Mouse (Mus musculus) midbrain, embryonic 10.5 days (tissue): ENCODE results near the gene Cyth3. TPM values are rescaled to one million over a fixed set of nuclear protein-coding genes. Genes with fewer than 3 reads are reported as not detected.

Experiments
- DNase-seq: peaks from one replicate; pipeline ENCODE4 v3.0.0-alpha.2; 2017; ENCODE audit warnings: low spot score
- H3K27ac ChIP-seq: fragments of 300-500 bp; sonication (generic); replicated peaks from 2 replicates; pipeline ENCODE4 v1.5.1; 2016; ENCODE audit warnings: mild to moderate bottlenecking
- H3K27me3 ChIP-seq: fragments of 300-500 bp; sonication (generic); 2 replicates; pipeline ENCODE4 v1.6.1; 2016; ENCODE audit warnings: low read depth, mild to moderate bottlenecking; ENCODE audit not compliant: poor library complexity, severe bottlenecking
- H3K36me3 ChIP-seq: fragments of 300-500 bp; sonication (generic); 2 replicates; pipeline ENCODE4 v1.6.1; 2016; ENCODE audit warnings: mild to moderate bottlenecking, moderate library complexity
- H3K4me1 ChIP-seq: fragments of 300-500 bp; sonication (generic); 2 replicates; pipeline ENCODE4 v1.6.1; 2016
- H3K4me3 ChIP-seq: fragments of 300-500 bp; sonication (generic); 2 replicates; pipeline ENCODE4 v1.5.1; 2016; ENCODE audit warnings: mild to moderate bottlenecking, moderate library complexity
- H3K9me3 ChIP-seq: fragments of 300-500 bp; sonication (generic); replicated peaks from 2 replicates; pipeline ENCODE4 v1.6.1; 2016; ENCODE audit warnings: mild to moderate bottlenecking
- WGBS: fragments of 180-500 bp; shearing (Covaris S2); methylation state at CpG from one replicate; pipeline ENCODE4 v1.1.7; 2016; 5-methylcytosine and 5-hydroxymethylcytosine counted together
- polyA plus RNA-seq: library from polyadenylated mRNA; unstranded; fragments of >200 nt; fragmentation: Nextera tagmentation; extraction: Ambion mirVana; gene quantifications from 2 replicates; pipeline ENCODE4 v1.2.1, GENCODE M21; 2016

Gene Cyth3
- polyA plus RNA-seq, 1 experiment from 2014 or later: 28.1 TPM

DNA sequence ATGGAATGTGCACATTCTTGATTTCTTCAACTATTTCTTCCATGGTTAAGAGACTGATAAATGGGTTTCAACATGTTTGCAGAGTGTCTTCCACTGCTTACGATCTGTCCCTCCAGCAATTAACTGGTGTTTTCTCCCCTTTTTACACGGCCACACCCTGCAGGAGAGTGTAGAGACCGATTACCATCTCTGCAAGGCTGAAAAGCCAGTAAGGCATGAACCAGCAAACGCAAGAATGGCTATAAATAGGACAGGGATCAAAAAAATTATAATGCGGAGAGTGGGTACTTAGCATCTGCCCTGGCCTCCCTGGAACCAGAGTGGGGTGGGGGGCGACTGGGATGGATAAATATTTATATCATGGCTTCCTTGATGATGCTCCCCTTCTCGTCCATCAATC, 3.7 kb upstream of the Cyth3 start:
- Histone ChIP-seq H3K4me3 (no peak overlapping the region), H3K9me3 (no peaks in the 10 kb centered on the region), H3K4me1 (peaks cover 14% of the 10 kb centered on the region), H3K36me3 (no peaks in the 10 kb centered on the region), H3K27me3 (0 out of 2 replicates have a peak, but pooled peaks cover 3% of the 10 kb centered on the region), H3K27ac (no peak overlapping the region)
- 78% methylated on average over 7 of the region's 7 CpGs for WGBS
- DNase-seq: no peak

- Histone ChIP-seq H3K4me3 (no peak overlapping the region), H3K4me1 (peaks cover 19% of the 10 kb centered on the region), H3K27ac (no peak overlapping the region), H3K9me3 (no peaks in the 10 kb centered on the region), H3K27me3 (0 out of 2 replicates have a peak, but pooled peaks cover 3% of the 10 kb centered on the region), H3K36me3 (no peaks in the 10 kb centered on the region)
- no peak for DNase-seq
- WGBS: 68% methylated on average over 1 of the region's 1 CpGs
Observed at GRCm38 (mm10) chr5:143620196-143620595, 2.1 kb upstream of the Cyth3 start.

GRCm38 (mm10) chr5:143620941-143621340, 1.3 kb upstream of the Cyth3 start:
- DNase-seq: no peak
- Histone ChIP-seq H3K27ac (no peak overlapping the region), H3K4me3 (no peak overlapping the region), H3K4me1 (peaks cover 23% of the 10 kb centered on the region), H3K36me3 (no peaks in the 10 kb centered on the region), H3K27me3 (0 out of 2 replicates have a peak, but pooled peaks cover 3% of the 10 kb centered on the region), H3K9me3 (no peaks in the 10 kb centered on the region)
- WGBS: 81% methylated on average over 13 of the region's 13 CpGs

DNA sequence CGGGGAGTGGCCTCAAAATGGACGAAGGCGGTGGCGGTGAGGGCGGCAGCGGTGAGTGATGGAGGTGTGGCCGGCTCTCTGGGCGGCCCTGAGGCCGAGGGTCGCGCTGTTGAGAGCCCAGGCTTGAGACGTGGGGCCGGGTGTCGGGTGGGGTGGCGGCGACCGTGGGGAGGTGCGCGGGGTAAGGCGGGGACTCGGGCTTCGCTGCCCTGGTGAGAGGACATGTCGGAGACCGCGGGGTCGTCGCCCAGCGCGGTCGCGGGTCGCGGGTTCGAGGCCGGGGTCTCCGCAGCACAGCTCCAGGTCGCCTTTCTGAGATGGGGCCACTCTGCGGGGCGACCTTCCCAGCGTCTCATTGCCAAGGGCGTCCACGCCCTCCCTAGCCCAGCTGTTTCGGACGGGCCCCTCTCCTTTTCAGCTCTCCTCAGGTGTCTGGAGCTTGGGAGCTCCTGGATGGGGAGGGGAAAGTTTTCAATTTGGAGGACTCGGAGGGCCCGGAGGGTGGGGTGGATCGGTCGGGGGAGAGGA, 440 bp downstream of the Cyth3 start:
- Histone ChIP-seq H3K36me3 (no peaks in the 10 kb centered on the region), H3K4me1 (peaks cover 26% of the 10 kb centered on the region), H3K4me3 (peak overlapping the region; percentile 77), H3K9me3 (no peaks in the 10 kb centered on the region), H3K27ac (peak overlapping the region; percentile 90), H3K27me3 (0 out of 2 replicates have a peak, but pooled peaks cover 3% of the 10 kb centered on the region)
- 3% methylated on average over 48 of the region's 48 CpGs for WGBS
- DNase-seq: no peak

DNA sequence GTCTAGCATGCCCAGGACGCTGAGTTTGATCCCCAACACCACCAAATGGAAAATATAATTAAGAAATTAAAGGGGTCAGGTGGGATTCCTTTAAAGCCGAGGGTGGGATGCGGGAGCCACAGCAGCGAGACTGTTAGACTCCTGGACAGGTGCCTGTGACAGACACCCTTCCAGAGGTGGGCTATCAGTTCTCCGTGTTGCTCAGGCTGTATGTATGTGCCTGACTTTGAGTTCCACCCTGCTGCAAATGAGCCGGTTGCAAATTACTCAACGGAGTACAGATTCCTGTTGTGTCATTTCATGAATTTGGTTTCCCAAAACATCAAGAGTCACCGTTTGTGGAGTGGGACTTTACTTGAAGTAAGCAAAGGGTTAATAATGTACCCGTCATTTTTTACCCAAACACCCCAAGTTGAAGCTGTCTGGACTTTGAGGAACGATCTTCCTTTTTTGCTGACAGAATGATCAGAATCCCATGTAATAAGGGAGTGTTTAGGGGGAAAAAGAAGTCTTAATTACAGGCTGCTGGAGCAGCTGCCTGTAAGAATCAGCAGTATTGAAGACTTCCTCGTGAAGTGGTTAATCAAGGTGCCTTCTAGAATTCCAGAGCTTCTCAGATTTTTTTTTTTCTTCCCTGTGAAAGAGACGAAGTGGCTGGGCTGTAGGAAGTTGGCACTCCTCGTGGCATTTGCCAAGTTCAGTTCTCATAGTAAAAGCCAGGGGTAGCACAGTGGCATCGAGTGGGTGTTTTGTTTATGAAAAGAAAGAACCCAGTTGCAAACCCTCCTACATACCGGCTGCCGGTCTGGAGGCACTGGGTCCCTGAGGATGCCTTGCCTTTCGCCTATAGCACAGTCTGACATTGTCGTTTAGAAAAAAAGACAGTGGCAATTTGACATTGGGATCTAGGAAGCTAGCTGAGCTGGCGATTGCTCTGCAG, 1.4 kb downstream of the Cyth3 start:
- WGBS: 77% methylated on average over 19 of the region's 19 CpGs
- peak overlapping the region; percentile 77 for H3K4me3 ChIP-seq
- no peak for DNase-seq
- 0 out of 2 replicates have a peak, but pooled peaks cover 2% of the 10 kb centered on the region for H3K27me3 ChIP-seq
- no peaks in the 10 kb centered on the region for H3K36me3 ChIP-seq
- H3K4me1 ChIP-seq: peaks cover 26% of the 10 kb centered on the region
- H3K27ac ChIP-seq: no peak overlapping the region; the same call in 1 of the 2 replicates
- H3K9me3 ChIP-seq: no peaks in the 10 kb centered on the region

DNA sequence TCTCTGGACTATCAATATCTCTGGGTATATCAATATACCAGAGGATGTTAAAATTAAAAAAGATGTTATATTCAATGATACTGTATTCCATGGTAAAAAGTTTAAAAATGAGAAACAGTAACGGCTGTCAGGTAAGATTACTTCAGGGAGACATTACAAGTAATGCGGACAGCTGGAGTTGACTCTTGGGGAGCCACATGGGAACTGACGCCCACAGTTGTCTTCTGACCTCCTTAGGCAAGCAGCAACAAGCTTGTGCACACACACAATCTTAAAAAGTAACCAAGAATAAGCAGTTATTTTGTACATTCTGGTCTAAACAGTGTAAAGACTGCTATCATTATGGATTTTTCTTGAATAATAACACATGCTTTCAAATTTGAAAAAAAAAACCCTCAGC, 2.2 kb downstream of the Cyth3 start:
- 88% methylated on average over 3 of the region's 3 CpGs for WGBS
- H3K4me1 ChIP-seq: peaks cover 26% of the 10 kb centered on the region
- no peak for DNase-seq

GRCm38 (mm10) chr5:143625497-143625896, 3.2 kb downstream of the Cyth3 start:
- Histone ChIP-seq H3K4me1 (peaks cover 26% of the 10 kb centered on the region), H3K4me3 (no peak overlapping the region), H3K9me3 (0 out of 2 replicates have a peak, but pooled peaks cover 4% of the 10 kb centered on the region)

More for the DNA sequence above, 2.2 kb downstream of the Cyth3 start:
- no peak overlapping the region for H3K27ac ChIP-seq
- H3K4me3 ChIP-seq: no peak overlapping the region
- H3K36me3 ChIP-seq: no peaks in the 10 kb centered on the region
- no peaks in the 10 kb centered on the region for H3K9me3 ChIP-seq
- H3K27me3 ChIP-seq: no peaks in the 10 kb centered on the region

GRCm38 (mm10) chr5:143625940-143626588, 3.8 kb downstream of the Cyth3 start:
- peaks cover 26% of the 10 kb centered on the region for H3K4me1 ChIP-seq
- no peak overlapping the region for H3K27ac ChIP-seq
- no peak overlapping the region for H3K4me3 ChIP-seq
- 0 out of 2 replicates have a peak, but pooled peaks cover 4% of the 10 kb centered on the region for H3K9me3 ChIP-seq
- H3K27me3 ChIP-seq: no peaks in the 10 kb centered on the region
- no peaks in the 10 kb centered on the region for H3K36me3 ChIP-seq
- no peak for DNase-seq
- WGBS: 74% methylated on average over 11 of the region's 11 CpGs

More at GRCm38 (mm10) chr5:143625497-143625896, 3.2 kb downstream of the Cyth3 start:
- Histone ChIP-seq H3K27ac (no peak overlapping the region), H3K27me3 (no peaks in the 10 kb centered on the region), H3K36me3 (no peaks in the 10 kb centered on the region)
- 89% methylated on average over 12 of the region's 12 CpGs for WGBS
- DNase-seq: no peak

- H3K4me3 ChIP-seq: no peak overlapping the region
- H3K36me3 ChIP-seq: no peaks in the 10 kb centered on the region
- H3K4me1 ChIP-seq: peaks cover 30% of the 10 kb centered on the region
- no peaks in the 10 kb centered on the region for H3K27me3 ChIP-seq
- no peak for DNase-seq
- 94% methylated on average over 6 of the region's 6 CpGs for WGBS
- 0 out of 2 replicates have a peak, but pooled peaks cover 4% of the 10 kb centered on the region for H3K9me3 ChIP-seq
- no peak overlapping the region for H3K27ac ChIP-seq
Observed at GRCm38 (mm10) chr5:143627507-143627906, 5.3 kb downstream of the Cyth3 start.

- peaks cover 29% of the 10 kb centered on the region for H3K4me1 ChIP-seq
- no peak for DNase-seq
Observed at GRCm38 (mm10) chr5:143627926-143628325, 5.7 kb downstream of the Cyth3 start.

DNA sequence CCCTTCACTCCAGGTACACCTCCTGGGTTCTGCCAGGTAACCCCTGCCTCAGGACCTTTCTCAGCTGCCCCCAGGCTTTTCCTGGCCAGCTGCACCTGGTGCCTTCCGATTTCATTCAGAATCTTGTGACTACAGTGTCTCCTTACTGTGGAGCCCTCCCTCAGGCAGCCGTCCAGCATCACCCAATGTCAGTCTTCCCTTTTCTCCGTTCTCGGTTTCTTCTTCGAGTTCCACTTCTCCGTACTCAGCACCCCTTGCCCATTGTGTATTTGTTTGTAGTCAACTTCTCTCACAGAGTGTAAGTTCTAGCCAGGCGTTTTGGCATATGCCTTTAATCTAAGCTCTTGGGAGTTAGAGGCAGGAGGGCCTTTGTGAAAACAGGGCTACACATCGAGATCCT, 7.4 kb downstream of the Cyth3 start:
- no peaks in the 10 kb centered on the region for H3K27me3 ChIP-seq
- DNase-seq: no peak
- H3K4me3 ChIP-seq: no peak overlapping the region
- H3K27ac ChIP-seq: no peak overlapping the region
- H3K9me3 ChIP-seq: 0 out of 2 replicates have a peak, but pooled peaks cover 4% of the 10 kb centered on the region
- H3K4me1 ChIP-seq: peaks cover 33% of the 10 kb centered on the region
- WGBS: 91% methylated on average over 8 of the region's 8 CpGs
- H3K36me3 ChIP-seq: no peaks in the 10 kb centered on the region

More at GRCm38 (mm10) chr5:143627926-143628325, 5.7 kb downstream of the Cyth3 start:
- no peak overlapping the region for H3K4me3 ChIP-seq
- 0 out of 2 replicates have a peak, but pooled peaks cover 4% of the 10 kb centered on the region for H3K9me3 ChIP-seq
- H3K27ac ChIP-seq: no peak overlapping the region
- H3K27me3 ChIP-seq: no peaks in the 10 kb centered on the region
- no peaks in the 10 kb centered on the region for H3K36me3 ChIP-seq
- 95% methylated on average over 1 of the region's 1 CpGs for WGBS

- H3K4me1 ChIP-seq: peaks cover 35% of the 10 kb centered on the region
- no peaks in the 10 kb centered on the region for H3K36me3 ChIP-seq
- DNase-seq: no peak
- 0 out of 2 replicates have a peak, but pooled peaks cover 4% of the 10 kb centered on the region for H3K9me3 ChIP-seq
- no peak overlapping the region for H3K4me3 ChIP-seq
- H3K27ac ChIP-seq: no peak overlapping the region
- H3K27me3 ChIP-seq: no peaks in the 10 kb centered on the region
- WGBS: 91% methylated on average over 3 of the region's 3 CpGs
Observed at GRCm38 (mm10) chr5:143630214-143630613, 8.0 kb downstream of the Cyth3 start.
